Mouse (Mus musculus) limb, embryonic 14.5 days (tissue): ENCODE data around the gene Gpr68. TPM values are rescaled to one million over a fixed set of nuclear protein-coding genes. Genes with fewer than 3 reads are reported as not detected.

Source experiments
- ATAC-seq: fragments of 200-750 bp; cut with Nextera tagmentation; 2 replicates; pipeline ENCODE4 v1.8.0; 2017; ENCODE audit warnings: low read depth, moderate number of reproducible peaks, moderate TSS enrichment; ENCODE audit not compliant: low FRiP score
- DNase-seq: peaks from one replicate; pipeline ENCODE4 v3.0.0-alpha.2; 2015; ENCODE audit warnings: low spot score
- H3K27ac ChIP-seq: fragments of 300-500 bp; sonication (generic); replicated peaks from 2 replicates; pipeline ENCODE4 v1.5.1; 2014; ENCODE audit warnings: low read depth, mild to moderate bottlenecking, low read length, moderate library complexity, mixed read lengths
- H3K27me3 ChIP-seq: fragments of 300-500 bp; sonication (generic); 2 replicates; pipeline ENCODE4 v1.6.1; 2014; ENCODE audit warnings: low read length, mixed read lengths; ENCODE audit not compliant: control insufficient read depth, insufficient read depth
- H3K36me3 ChIP-seq: fragments of 300-500 bp; sonication (generic); 2 replicates; pipeline ENCODE4 v1.6.1; 2014; ENCODE audit warnings: mild to moderate bottlenecking, low read length, moderate library complexity, mixed read lengths; ENCODE audit not compliant: control insufficient read depth, insufficient read depth
- H3K4me1 ChIP-seq: fragments of 300-500 bp; sonication (generic); 2 replicates; pipeline ENCODE4 v1.6.1; 2014; ENCODE audit warnings: antibody characterized with exemption, low read length, mixed read lengths; ENCODE audit not compliant: control insufficient read depth, insufficient read depth
- H3K4me2 ChIP-seq: fragments of 300-500 bp; sonication (generic); replicated peaks from 2 replicates; pipeline ENCODE4 v1.6.1; 2014; ENCODE audit warnings: low read depth, mild to moderate bottlenecking, low read length, moderate library complexity; ENCODE audit not compliant: severe bottlenecking
- H3K4me3 ChIP-seq: fragments of 300-500 bp; sonication (generic); replicated peaks from 2 replicates; pipeline ENCODE4 v1.5.1; 2014; ENCODE audit warnings: low read length
- H3K9ac ChIP-seq: fragments of 300-500 bp; sonication (generic); 2 replicates; pipeline ENCODE4 v1.6.1; 2014; ENCODE audit warnings: mild to moderate bottlenecking, low read depth, low read length, moderate library complexity; ENCODE audit not compliant: severe bottlenecking
- H3K9me3 ChIP-seq: fragments of 300-500 bp; sonication (generic); 2 replicates; pipeline ENCODE4 v1.6.1; 2016; ENCODE audit warnings: low read length; ENCODE audit not compliant: control insufficient read depth
- POLR2A ChIP-seq: fragments of 200-500 bp; IDR thresholded peaks from 2 replicates; pipeline ENCODE4 v1.8.0; 2012; ENCODE audit warnings: inconsistent platforms, mild to moderate bottlenecking, moderate library complexity, borderline replicate concordance; ENCODE audit not compliant: insufficient read depth, insufficient read length; ENCODE audit errors: extremely low read depth
- WGBS: fragments of 180-500 bp; shearing (Covaris S2); extraction: QIAGEN DNeasy Blood & Tissue Kit; methylation state at CpG from one replicate; pipeline ENCODE4 v1.1.7; 2014; 5-methylcytosine and 5-hydroxymethylcytosine counted together
- polyA plus RNA-seq, 2 experiments: library from polyadenylated mRNA; depleted of rRNA in 1 of 2; stranded (reverse) in 1 of 2; unstranded in 1 of 2; fragments of >200 nt; fragmentation: Nextera tagmentation in 1 of 2; extraction: Ambion mirVana in 1 of 2; gene quantifications; 2 replicates each; pipeline versions ENCODE4 v1.2.1 to v1.2.3; 2012 to 2014

Gpr68 gene
- polyA plus RNA-seq, 2 experiments: 0.19 to 0.79 TPM

DNA sequence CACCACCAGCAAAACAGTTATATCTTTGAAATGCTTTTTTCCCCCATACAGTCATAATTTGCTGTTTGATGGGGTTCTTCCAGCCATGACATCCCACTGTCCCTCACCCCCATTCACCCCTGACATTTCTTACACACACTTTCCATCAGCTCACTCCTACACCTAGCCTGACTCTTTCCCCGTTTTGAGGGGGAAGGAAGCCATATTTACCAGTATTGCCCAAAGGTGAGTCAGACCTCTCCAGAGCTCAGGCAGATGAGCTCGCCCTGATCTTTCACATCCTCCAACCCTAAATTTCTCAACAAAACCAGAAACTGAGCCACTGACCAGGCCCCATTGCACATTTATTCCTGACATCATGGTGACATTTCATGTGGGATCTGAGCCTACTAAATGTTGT, 36.2 kb downstream of the Gpr68 start:
- H3K9ac ChIP-seq: no peak overlapping the region
- ATAC-seq (no peak), DNase-seq (no peak)
- no peak overlapping the region for H3K4me3 ChIP-seq
- H3K4me1 ChIP-seq: 0 out of 2 replicates have a peak, but pooled peaks cover 6% of the 10 kb centered on the region
- no peak for TF ChIP-seq POLR2A
- H3K9me3 ChIP-seq: no peaks in the 10 kb centered on the region
- 76% methylated on average over 2 of the region's 2 CpGs for WGBS
- no peak overlapping the region for H3K4me2 ChIP-seq
- H3K27ac ChIP-seq: no peak overlapping the region
- H3K27me3 ChIP-seq: no peaks in the 10 kb centered on the region
- no peaks in the 10 kb centered on the region for H3K36me3 ChIP-seq

DNA sequence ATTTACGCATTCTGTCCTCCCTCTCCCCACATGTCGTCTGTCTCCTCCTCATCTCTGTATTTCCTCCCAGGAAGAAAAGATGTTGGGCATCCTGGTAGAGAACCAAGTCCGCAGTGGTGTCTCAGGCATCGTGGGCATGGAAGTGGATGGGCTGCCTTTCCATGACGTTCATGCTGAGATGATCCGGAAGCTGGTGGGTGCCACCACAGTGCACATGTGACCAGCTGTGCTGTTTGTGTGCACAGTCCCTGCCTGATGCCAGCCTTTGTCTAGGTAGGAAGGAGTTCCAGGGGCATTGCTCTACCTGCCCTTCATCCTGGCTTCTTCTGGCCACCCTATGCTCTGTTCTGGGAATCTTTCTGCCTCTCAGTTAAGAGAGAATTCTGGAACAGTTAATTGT, 36.8 kb downstream of the Gpr68 start:
- no peak overlapping the region for H3K27ac ChIP-seq
- no peaks in the 10 kb centered on the region for H3K9me3 ChIP-seq
- H3K4me1 ChIP-seq: 0 out of 2 replicates have a peak, but pooled peaks cover 6% of the 10 kb centered on the region
- WGBS: 92% methylated on average over 6 of the region's 6 CpGs
- H3K9ac ChIP-seq: no peak overlapping the region
- ATAC-seq: no peak
- no peaks in the 10 kb centered on the region for H3K36me3 ChIP-seq
- no peak for DNase-seq
- H3K27me3 ChIP-seq: no peaks in the 10 kb centered on the region
- no peak overlapping the region for H3K4me3 ChIP-seq
- TF ChIP-seq POLR2A: no peak
- no peak overlapping the region for H3K4me2 ChIP-seq

DNA sequence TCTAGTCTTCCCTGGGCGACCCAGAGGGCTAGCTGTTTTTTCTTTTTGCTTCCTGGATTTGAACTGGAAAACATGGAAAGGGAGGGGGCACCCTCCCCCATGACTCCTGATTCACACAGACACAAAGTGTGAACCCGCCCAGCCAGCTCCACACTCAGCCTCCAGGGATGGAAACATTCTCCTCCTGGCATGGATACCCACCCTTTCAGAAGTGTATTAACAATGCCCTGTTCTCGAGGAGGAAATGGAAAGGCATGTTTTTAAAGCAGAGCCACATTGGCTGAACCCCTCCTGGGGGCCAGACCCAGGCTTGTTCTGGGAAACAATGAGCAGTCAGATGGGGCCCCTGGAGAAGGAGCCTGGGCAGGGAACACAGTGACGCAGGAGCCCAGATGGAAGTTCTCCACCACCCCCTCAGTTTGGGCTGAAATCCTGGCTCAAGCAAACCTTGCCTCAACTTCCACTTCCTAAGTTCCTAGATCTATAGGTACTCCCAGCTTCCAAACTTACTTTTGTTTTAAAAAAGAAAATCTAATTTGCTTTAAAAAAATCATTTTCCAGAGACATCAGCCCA, 39.9 kb downstream of the Gpr68 start:
- DNase-seq: no peak
- H3K4me1 ChIP-seq: 0 out of 2 replicates have a peak, but pooled peaks cover 6% of the 10 kb centered on the region
- WGBS: 58% methylated on average over 4 of the region's 4 CpGs
- H3K27me3 ChIP-seq: no peaks in the 10 kb centered on the region
- H3K27ac ChIP-seq: no peak overlapping the region
- no peaks in the 10 kb centered on the region for H3K36me3 ChIP-seq
- no peak for ATAC-seq
- no peak for TF ChIP-seq POLR2A
- H3K9me3 ChIP-seq: no peaks in the 10 kb centered on the region
- no peak overlapping the region for H3K9ac ChIP-seq
- H3K4me3 ChIP-seq: no peak overlapping the region
- H3K4me2 ChIP-seq: no peak overlapping the region

DNA sequence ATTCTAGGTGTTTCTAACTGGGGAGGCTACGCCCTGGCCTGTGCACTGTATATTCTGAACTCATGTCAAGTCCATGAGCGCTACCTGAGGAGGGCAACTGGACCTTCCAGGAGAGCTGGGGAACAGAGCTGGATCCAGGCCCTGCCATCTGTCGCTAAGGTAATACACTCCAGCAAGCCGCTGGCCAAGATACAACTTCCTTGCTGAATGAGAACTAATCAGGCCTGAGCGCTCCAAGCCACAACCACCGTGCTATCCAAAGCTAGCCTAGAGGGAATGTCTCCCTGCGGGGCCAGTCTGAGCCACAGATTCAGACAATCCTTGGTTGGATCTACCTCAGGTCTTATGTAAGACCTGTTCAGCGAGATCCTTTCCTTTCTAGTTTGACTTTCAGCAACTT, 40.9 kb downstream of the Gpr68 start:
- no peaks in the 10 kb centered on the region for H3K36me3 ChIP-seq
- no peaks in the 10 kb centered on the region for H3K27me3 ChIP-seq
- WGBS: 83% methylated on average over 8 of the region's 8 CpGs
- no peak overlapping the region for H3K9ac ChIP-seq
- H3K9me3 ChIP-seq: no peaks in the 10 kb centered on the region
- no peak overlapping the region for H3K4me3 ChIP-seq
- H3K27ac ChIP-seq: no peak overlapping the region
- H3K4me2 ChIP-seq: no peak overlapping the region
- ATAC-seq (no peak), DNase-seq (no peak)
- no peak for TF ChIP-seq POLR2A
- 0 out of 2 replicates have a peak, but pooled peaks cover 6% of the 10 kb centered on the region for H3K4me1 ChIP-seq

DNA sequence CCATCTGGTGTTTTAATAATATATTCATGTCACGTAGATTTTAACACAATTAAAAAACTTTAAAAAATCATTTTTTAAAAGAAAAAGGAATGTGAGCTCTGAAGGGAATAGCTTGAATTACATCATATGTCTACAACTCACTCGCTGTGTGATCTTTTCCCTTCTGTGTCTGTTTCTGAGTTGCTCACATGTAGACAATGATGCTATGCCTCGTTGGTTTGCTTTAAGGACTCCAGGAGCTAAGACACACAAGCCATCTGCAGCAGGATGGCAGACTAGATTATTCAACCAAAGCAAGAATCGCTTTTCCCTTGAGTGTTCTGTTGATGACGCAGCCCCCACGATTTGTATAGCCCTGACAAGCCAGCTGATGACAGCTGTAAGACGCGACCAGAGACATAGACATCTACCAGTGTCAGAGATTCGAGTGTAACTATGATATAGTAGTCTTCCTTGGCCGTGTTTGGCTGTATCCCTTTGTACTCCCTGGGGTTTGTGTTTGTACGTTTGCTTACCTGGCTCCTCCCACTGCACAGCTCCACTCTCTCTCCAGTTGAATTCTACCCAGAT, 42.4 kb downstream of the Gpr68 start:
- no peaks in the 10 kb centered on the region for H3K36me3 ChIP-seq
- H3K9ac ChIP-seq: no peak overlapping the region
- no peaks in the 10 kb centered on the region for H3K27me3 ChIP-seq
- no peak overlapping the region for H3K4me3 ChIP-seq
- H3K27ac ChIP-seq: no peak overlapping the region
- no peaks in the 10 kb centered on the region for H3K9me3 ChIP-seq
- H3K4me1 ChIP-seq: 0 out of 2 replicates have a peak, but pooled peaks cover 6% of the 10 kb centered on the region
- H3K4me2 ChIP-seq: no peak overlapping the region
- DNase-seq (no peak), ATAC-seq (peak; percentile 37; the same call in 1 of the 2 replicates)
- TF ChIP-seq POLR2A: no peak
- 74% methylated on average over 11 of the region's 11 CpGs for WGBS
